Mouse (Mus musculus): ENCODE measurements at regions not wholly inside any gene's neighbourhood (a gene's known extent, or its start where the extent isn't known, plus 50 kb on each side); places are given as distances from the start of the nearest gene placed in this dataset.

GRCm38 (mm10) chr15:25135471-25136262 is 277.9 kb downstream of the Basp1 start:
- DNase-seq (ENCODE audit: low spot score in 2 of 2) = no peak

- DNase-seq (ENCODE audit: low spot score in 2 of 2) = no peak
Measured at GRCm38 (mm10) chr15:25130096-25130495, 283.5 kb downstream of the Basp1 start.

- DNase-seq (ENCODE audit: low spot score in 2 of 2) = no peak
Measured at GRCm38 (mm10) chr15:25129572-25129971, 284.0 kb downstream of the Basp1 start.

GRCm38 (mm10) chr15:25120441-25120840 is 293.1 kb downstream of the Basp1 start:
- DNase-seq (ENCODE audit: low spot score in 2 of 2) = peak in 1 of 2 experiments; percentile 15

GRCm38 (mm10) chr15:25117980-25118379 is 295.6 kb downstream of the Basp1 start:
- no peak for DNase-seq (ENCODE audit: low spot score in 2 of 2)

- DNase-seq (ENCODE audit: low spot score in 2 of 2) = no peak
Measured at GRCm38 (mm10) chr15:25102727-25103126, 310.8 kb downstream of the Basp1 start.

GRCm38 (mm10) chr15:25093758-25094157 is 319.8 kb downstream of the Basp1 start:
- DNase-seq (ENCODE audit: low spot score in 2 of 2) = no peak

GRCm38 (mm10) chr15:25069701-25070100 is 343.9 kb downstream of the Basp1 start:
- DNase-seq (ENCODE audit: low spot score in 2 of 2) = no peak

- no peak for DNase-seq (ENCODE audit: low spot score in 2 of 2)
Measured at GRCm38 (mm10) chr15:25059347-25059746, 354.2 kb downstream of the Basp1 start.

- peak in 1 of 2 experiments; percentile 21 for DNase-seq (ENCODE audit: low spot score in 2 of 2)
Measured at GRCm38 (mm10) chr15:25047875-25048274, 365.7 kb downstream of the Basp1 start.

GRCm38 (mm10) chr15:25046514-25047138 is 366.9 kb downstream of the Basp1 start:
- DNase-seq (ENCODE audit: low spot score in 2 of 2) = no peak

- no peak for DNase-seq (ENCODE audit: low spot score in 2 of 2)
Measured at GRCm38 (mm10) chr15:25036231-25036630, 377.3 kb downstream of the Basp1 start.

- no peak for DNase-seq (ENCODE audit: low spot score in 2 of 2)
Measured at GRCm38 (mm10) chr15:25027865-25028264, 385.7 kb downstream of the Basp1 start.

GRCm38 (mm10) chr15:25026786-25027461 is 386.6 kb downstream of the Basp1 start:
- peak; percentile 45 to 62 for DNase-seq (ENCODE audit: low spot score in 2 of 2)

GRCm38 (mm10) chr15:25026351-25026750 is 387.2 kb downstream of the Basp1 start:
- DNase-seq (ENCODE audit: low spot score in 2 of 2) = peak in 1 of 2 experiments; percentile 18

- no peak for DNase-seq (ENCODE audit: low spot score in 2 of 2)
Measured at GRCm38 (mm10) chr15:25020916-25021315, 392.6 kb downstream of the Basp1 start.

GRCm38 (mm10) chr15:25019352-25019941 is 394.1 kb downstream of the Basp1 start:
- peak; percentile 55 to 74 for DNase-seq (ENCODE audit: low spot score in 2 of 2)

GRCm38 (mm10) chr15:25018937-25019336 is 394.6 kb downstream of the Basp1 start:
- DNase-seq (ENCODE audit: low spot score in 2 of 2) = no peak

- peak in 1 of 2 experiments; percentile 17 for DNase-seq (ENCODE audit: low spot score in 2 of 2)
Measured at GRCm38 (mm10) chr15:25007720-25008119, 405.8 kb downstream of the Basp1 start.

GRCm38 (mm10) chr15:25000171-25000570 is 413.4 kb downstream of the Basp1 start:
- DNase-seq (ENCODE audit: low spot score in 2 of 2) = no peak

GRCm38 (mm10) chr15:24993325-24993673 is 420.3 kb downstream of the Basp1 start:
- DNase-seq (ENCODE audit: low spot score in 2 of 2) = no peak
